Mouse (Mus musculus) stomach, postnatal 0 days (tissue): ENCODE data around the gene Chst5. TPM values are rescaled to one million over a fixed set of nuclear protein-coding genes. Genes with fewer than 3 reads are reported as not detected.
"Not testable (repeated sequence)": the region's sequence is repeated elsewhere in the genome, so short reads cannot be mapped to it uniquely, and the experiment has no call there.

Source experiments
- ATAC-seq: fragments of 200-750 bp; cut with Nextera tagmentation; 2 replicates; pipeline ENCODE4 v1.8.0; 2017; ENCODE audit not compliant: low FRiP score, low TSS enrichment
- DNase-seq: peaks from one replicate; pipeline ENCODE4 v3.0.0-alpha.2; 2016; ENCODE audit warnings: low spot score
- H3K27ac ChIP-seq: fragments of 300-500 bp; sonication (generic); replicated peaks from 2 replicates; pipeline ENCODE4 v1.5.1; 2014; ENCODE audit warnings: mild to moderate bottlenecking, control low read depth
- H3K27me3 ChIP-seq: fragments of 300-500 bp; sonication (generic); 2 replicates; pipeline ENCODE4 v1.6.1; 2014; ENCODE audit warnings: low read length; ENCODE audit not compliant: control insufficient read depth, insufficient read depth
- H3K36me3 ChIP-seq: fragments of 300-500 bp; sonication (generic); 2 replicates; pipeline ENCODE4 v1.6.1; 2014; ENCODE audit warnings: low read length, mixed read lengths; ENCODE audit not compliant: control insufficient read depth, insufficient read depth
- H3K4me1 ChIP-seq: fragments of 300-500 bp; sonication (generic); replicated peaks from 2 replicates; pipeline ENCODE4 v1.6.1; 2014; ENCODE audit warnings: antibody characterized with exemption; ENCODE audit not compliant: control insufficient read depth, insufficient read depth
- H3K4me2 ChIP-seq: fragments of 300-500 bp; sonication (generic); replicated peaks from 2 replicates; pipeline ENCODE4 v1.6.1; 2014; ENCODE audit warnings: low read depth, mild to moderate bottlenecking, control low read depth, moderate library complexity
- H3K4me3 ChIP-seq: fragments of 300-500 bp; sonication (generic); 2 replicates; pipeline ENCODE4 v1.5.1; 2014; ENCODE audit warnings: low read depth, low read length, control low read depth
- H3K9ac ChIP-seq: fragments of 300-500 bp; sonication (generic); 2 replicates; pipeline ENCODE4 v1.6.1; 2014; ENCODE audit warnings: mild to moderate bottlenecking, low read length, control low read depth, mixed read lengths
- H3K9me3 ChIP-seq: fragments of 300-500 bp; sonication (generic); 2 replicates; pipeline ENCODE4 v1.6.1; 2016; ENCODE audit warnings: low read length; ENCODE audit not compliant: control insufficient read depth
- CTCF ChIP-seq: IDR thresholded peaks from 2 replicates; pipeline ENCODE4 v1.5.1; 2016; ENCODE audit warnings: antibody characterized with exemption, low read depth, mild to moderate bottlenecking, moderate library complexity
- EP300 ChIP-seq: optimal IDR thresholded peaks from 2 replicates; pipeline ENCODE3; 2016; ENCODE audit warnings: antibody characterized with exemption
- WGBS: fragments of 180-500 bp; shearing (Covaris S2); extraction: QIAGEN DNeasy Blood & Tissue Kit; methylation state at CpG from one replicate; pipeline ENCODE4 v1.1.7; 2014; 5-methylcytosine and 5-hydroxymethylcytosine counted together
- polyA plus RNA-seq: library from polyadenylated mRNA; unstranded; fragments of >200 nt; fragmentation: Nextera tagmentation; extraction: Ambion mirVana; gene quantifications from 2 replicates; pipeline ENCODE4 v1.2.1, GENCODE M21; 2015

Gene Chst5
- polyA plus RNA-seq, 1 experiment from 2014 or later = 0.39 TPM

DNA sequence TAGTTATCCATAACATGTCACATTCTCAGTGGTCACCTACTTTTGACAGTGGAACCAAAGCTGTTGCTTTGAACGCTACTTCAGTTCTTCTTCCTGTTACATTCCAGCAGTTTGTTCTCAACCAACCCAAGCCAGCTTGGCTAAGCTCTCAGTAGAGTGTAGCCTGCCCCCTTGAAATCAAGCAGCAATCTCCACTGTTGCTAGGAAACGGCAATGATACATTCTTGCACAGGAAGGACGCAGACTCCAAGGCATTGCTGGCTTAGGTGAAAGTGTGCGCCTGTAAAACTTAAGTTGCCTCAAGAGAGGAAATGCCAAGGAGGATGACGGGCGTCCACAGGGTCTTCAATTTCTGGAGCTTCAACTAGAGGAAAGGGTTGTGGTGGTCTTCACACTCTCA, 44.4 kb downstream of the Chst5 start:
- Histone ChIP-seq H3K27me3 (no peaks in the 10 kb centered on the region), H3K27ac (no peak overlapping the region), H3K4me2 (no peak overlapping the region), H3K36me3 (0 out of 2 replicates have a peak, but pooled peaks cover 2% of the 10 kb centered on the region), H3K9ac (no peak overlapping the region), H3K4me1 (no peaks in the 10 kb centered on the region), H3K9me3 (no peaks in the 10 kb centered on the region), H3K4me3 (no peak overlapping the region)
- ATAC-seq = no peak
- 76% methylated on average over 6 of the region's 6 CpGs for WGBS
- TF ChIP-seq EP300 = no peak
- no peak for TF ChIP-seq CTCF
- no peak for DNase-seq

GRCm38 (mm10) chr8:111865130-111865852, 45.0 kb downstream of the Chst5 start:
- 74% methylated on average over 8 of the region's 8 CpGs for WGBS
- TF ChIP-seq EP300 (no peak), CTCF (no peak)
- peak; percentile 87; the same call in 1 of the 2 replicates for ATAC-seq

GRCm38 (mm10) chr8:111864648-111865047, 45.6 kb downstream of the Chst5 start:
- Histone ChIP-seq H3K27ac (no peak overlapping the region), H3K4me3 (no peak overlapping the region), H3K36me3 (0 out of 2 replicates have a peak, but pooled peaks cover 2% of the 10 kb centered on the region), H3K4me2 (no peak overlapping the region), H3K9ac (no peak overlapping the region), H3K4me1 (no peaks in the 10 kb centered on the region), H3K27me3 (no peaks in the 10 kb centered on the region), H3K9me3 (no peaks in the 10 kb centered on the region)
- ATAC-seq = no peak
- DNase-seq = no peak
- TF ChIP-seq CTCF (no peak), EP300 (no peak)
- WGBS = 76% methylated on average over 8 of the region's 8 CpGs

More at GRCm38 (mm10) chr8:111865130-111865852, 45.0 kb downstream of the Chst5 start:
- H3K4me2 ChIP-seq = no peak overlapping the region
- 0 out of 2 replicates have a peak, but pooled peaks cover 2% of the 10 kb centered on the region for H3K36me3 ChIP-seq
- H3K27me3 ChIP-seq = no peaks in the 10 kb centered on the region
- DNase-seq = peak; percentile 29
- no peaks in the 10 kb centered on the region for H3K9me3 ChIP-seq
- no peak overlapping the region for H3K27ac ChIP-seq
- H3K9ac ChIP-seq = no peak overlapping the region
- no peaks in the 10 kb centered on the region for H3K4me1 ChIP-seq
- H3K4me3 ChIP-seq = no peak overlapping the region

GRCm38 (mm10) chr8:111863280-111863679, 47.0 kb downstream of the Chst5 start:
- Histone ChIP-seq H3K4me2 (no peak overlapping the region), H3K4me3 (no peak overlapping the region), H3K27me3 (no peaks in the 10 kb centered on the region), H3K9me3 (no peaks in the 10 kb centered on the region), H3K36me3 (0 out of 2 replicates have a peak, but pooled peaks cover 2% of the 10 kb centered on the region), H3K4me1 (no peaks in the 10 kb centered on the region), H3K27ac (no peak overlapping the region), H3K9ac (no peak overlapping the region)
- DNase-seq (no peak), ATAC-seq (no peak)
- WGBS = 83% methylated on average over 4 of the region's 4 CpGs
- TF ChIP-seq EP300 (no peak), CTCF (no peak)

DNA sequence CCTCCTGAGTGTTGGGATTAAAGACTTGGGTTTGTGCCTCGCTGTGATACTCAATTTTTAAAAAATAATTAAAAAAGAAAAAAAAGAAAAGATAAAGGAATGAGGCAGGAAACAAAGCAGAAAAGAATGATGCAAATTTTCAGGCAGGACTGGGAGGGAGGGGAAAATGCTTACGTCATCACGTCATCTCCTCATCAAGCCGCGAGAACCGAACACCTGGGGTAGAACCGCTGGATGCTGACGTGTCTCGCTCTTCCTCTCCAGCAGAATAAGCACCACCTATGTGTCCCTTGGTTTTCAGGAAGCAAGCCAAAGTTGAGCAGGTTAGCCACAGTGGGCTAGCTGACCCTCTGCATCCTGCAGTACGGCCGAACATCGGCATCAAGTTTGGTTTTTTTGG, 54.3 kb downstream of the Chst5 start:
- TF ChIP-seq EP300 (no peak), CTCF (no peak)
- H3K27ac ChIP-seq = no peak overlapping the region
- no peak for ATAC-seq

DNA sequence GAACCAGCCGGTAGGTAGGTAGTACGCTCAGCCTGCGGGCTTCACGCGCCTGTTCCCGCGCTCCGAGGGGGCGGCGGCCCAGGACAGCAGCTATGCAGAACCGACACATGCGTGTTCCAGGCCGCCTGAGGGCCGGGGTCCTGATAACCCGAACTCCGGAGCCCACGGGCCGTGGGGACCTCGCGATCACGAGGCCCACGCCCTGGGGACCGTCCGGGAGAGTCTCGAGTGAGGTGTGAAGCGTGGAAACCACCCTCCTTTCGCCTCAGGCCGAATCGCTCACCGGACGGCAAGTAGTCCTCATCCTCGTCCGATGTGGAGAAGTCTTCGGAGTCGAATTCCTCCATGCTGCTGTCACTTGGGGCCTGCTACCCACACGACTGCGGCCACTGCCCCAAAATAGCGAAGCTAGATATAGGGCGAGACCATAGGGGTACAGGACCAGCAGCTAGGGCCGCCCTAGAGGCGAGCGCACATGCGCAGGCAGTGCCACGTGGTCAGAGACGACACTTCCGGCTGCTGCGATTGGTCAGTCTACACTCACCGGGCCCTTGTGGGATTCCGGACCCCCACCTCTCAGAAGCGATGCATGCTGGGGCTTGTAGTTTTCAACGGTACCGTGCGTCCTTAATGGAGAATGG, 56.3 kb downstream of the Chst5 start, which contains the start of gene Cfdp1:
TSS of gene Cfdp1 (minus strand) at position 431 of the 641 bp plus-strand sequence.
- under 1% methylated on average over 53 of the region's 53 CpGs for WGBS
- ATAC-seq = peak; percentile 100
- no peaks in the 10 kb centered on the region for H3K36me3 ChIP-seq
- H3K27ac ChIP-seq = peak within 1 kb of the TSS; percentile 40; the same call in 1 of the 2 replicates
- no peaks in the 10 kb centered on the region for H3K27me3 ChIP-seq
- peak within 1 kb of the TSS; percentile 72 for H3K4me3 ChIP-seq
- peak; percentile 97 for DNase-seq
- peak within 1 kb of the TSS; percentile 75 for H3K4me2 ChIP-seq
- TF ChIP-seq CTCF (peak; percentile 52), EP300 (no peak)
- peak within 1 kb of the TSS; percentile 84 for H3K9ac ChIP-seq
- no peaks in the 10 kb centered on the region for H3K9me3 ChIP-seq
- H3K4me1 ChIP-seq = peaks cover 3% of the 10 kb centered on the region; the same call in 1 of the 2 replicates

More for the DNA sequence above, 54.3 kb downstream of the Chst5 start:
- no peak overlapping the region for H3K9ac ChIP-seq
- no peaks in the 10 kb centered on the region for H3K27me3 ChIP-seq
- H3K36me3 ChIP-seq = no peaks in the 10 kb centered on the region
- H3K4me2 ChIP-seq = no peak overlapping the region
- no peak overlapping the region for H3K4me3 ChIP-seq
- H3K9me3 ChIP-seq = no peaks in the 10 kb centered on the region
- WGBS = 92% methylated on average over 12 of the region's 12 CpGs
- H3K4me1 ChIP-seq = peaks cover 3% of the 10 kb centered on the region; the same call in 1 of the 2 replicates
- no peak for DNase-seq

- H3K9ac ChIP-seq = peak overlapping the region; percentile 84
- peak overlapping the region; percentile 72 for H3K4me3 ChIP-seq
- ATAC-seq, H3K27ac ChIP-seq, H3K27me3 ChIP-seq, H3K9me3 ChIP-seq, DNase-seq, H3K36me3 ChIP-seq, H3K4me1 ChIP-seq: not testable (repeated sequence)
- WGBS = 48% methylated on average over 12 of the region's 12 CpGs
- H3K4me2 ChIP-seq = peak overlapping the region; percentile 75
Measured at GRCm38 (mm10) chr8:111853219-111853618, 57.0 kb downstream of the Chst5 start.
